Mouse (Mus musculus) gonadal fat pad, adult 2 months (tissue): ENCODE data around the gene Nop9. TPM values are rescaled to one million over a fixed set of nuclear protein-coding genes. Genes with fewer than 3 reads are reported as not detected.

Experiments used
- DNase-seq: peaks from one replicate; pipeline ENCODE4 v3.0.0-alpha.2; 2012; ENCODE audit warnings: low read depth
- polyA plus RNA-seq: library from polyadenylated mRNA; depleted of rRNA; stranded (reverse); fragments of >200 nt; gene quantifications from 2 replicates; pipeline ENCODE4 v1.2.3, GENCODE M21; 2012

The Nop9 gene
- polyA plus RNA-seq, 1 experiment, result 18.1 TPM

DNA sequence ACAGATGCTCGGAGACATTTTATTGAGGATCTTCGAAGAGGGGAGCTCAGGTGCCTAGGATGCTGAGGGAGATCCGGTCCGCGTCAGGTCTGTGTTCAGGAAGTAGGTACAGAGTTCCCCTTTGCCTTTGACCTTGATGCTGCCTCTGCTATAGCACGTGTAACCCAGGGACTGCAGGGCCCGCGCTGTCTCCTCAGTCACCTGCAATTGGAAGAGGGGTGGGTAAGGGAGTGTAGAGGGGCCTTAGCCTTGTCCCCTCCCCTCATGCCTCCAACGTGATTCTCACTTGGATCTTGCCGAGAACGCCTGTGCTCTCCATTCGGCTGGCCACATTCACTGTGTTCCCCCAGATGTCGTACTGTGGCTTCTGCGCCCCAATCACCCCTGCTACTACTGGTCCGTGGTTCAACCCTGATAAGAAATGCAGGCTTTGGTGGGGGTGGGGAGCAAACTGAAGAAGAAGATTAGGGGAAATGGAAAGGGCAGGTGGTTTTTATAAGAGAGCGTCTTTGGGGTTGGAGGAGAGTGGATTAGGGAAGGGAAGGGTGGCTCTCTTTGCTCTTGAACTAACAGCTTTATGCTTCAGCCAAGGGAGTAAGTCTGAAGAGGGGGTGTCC is 23.7 kb downstream of the Nop9 start:
- no peak for DNase-seq

DNA sequence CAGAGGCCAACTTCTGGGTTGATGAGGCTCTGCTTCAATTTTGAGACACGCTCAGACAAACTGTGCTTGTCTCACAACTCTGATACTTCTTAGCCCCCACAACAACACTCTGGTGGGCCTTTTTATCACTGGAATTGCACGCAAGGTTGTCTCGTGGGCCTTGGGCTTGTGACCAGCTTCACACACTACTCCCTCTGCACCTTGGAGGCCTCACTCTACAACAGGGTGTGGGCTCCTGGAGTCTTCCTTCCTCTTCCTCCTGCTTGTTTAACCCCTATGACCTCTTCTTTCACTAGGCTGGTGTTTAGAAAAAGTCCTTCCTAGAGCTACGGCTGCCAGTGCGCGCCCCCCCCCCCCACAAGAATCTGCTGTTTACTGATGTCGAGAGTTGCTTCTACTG is 31.2 kb downstream of the Nop9 start:
- no peak for DNase-seq

DNA sequence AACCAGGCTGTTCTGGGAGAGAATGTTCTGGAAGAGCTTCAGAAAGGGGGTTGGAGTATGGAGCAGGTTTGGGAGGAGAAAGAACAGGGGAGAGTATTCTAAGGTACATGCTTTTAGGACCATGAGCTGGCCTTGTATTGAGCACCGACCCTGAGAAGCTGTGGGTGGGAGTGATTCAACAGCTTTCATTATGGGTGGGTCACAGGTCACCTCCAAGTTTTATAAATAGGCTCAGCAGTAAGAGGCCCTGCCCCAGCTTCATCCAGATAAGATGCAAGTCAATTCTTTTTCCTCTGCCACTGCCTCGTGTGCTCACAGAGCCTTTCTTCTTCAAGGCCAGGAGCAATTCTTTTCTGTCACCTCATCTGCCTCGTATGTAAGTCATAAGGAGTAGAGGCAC is 31.7 kb downstream of the Nop9 start:
- no peak for DNase-seq

DNA sequence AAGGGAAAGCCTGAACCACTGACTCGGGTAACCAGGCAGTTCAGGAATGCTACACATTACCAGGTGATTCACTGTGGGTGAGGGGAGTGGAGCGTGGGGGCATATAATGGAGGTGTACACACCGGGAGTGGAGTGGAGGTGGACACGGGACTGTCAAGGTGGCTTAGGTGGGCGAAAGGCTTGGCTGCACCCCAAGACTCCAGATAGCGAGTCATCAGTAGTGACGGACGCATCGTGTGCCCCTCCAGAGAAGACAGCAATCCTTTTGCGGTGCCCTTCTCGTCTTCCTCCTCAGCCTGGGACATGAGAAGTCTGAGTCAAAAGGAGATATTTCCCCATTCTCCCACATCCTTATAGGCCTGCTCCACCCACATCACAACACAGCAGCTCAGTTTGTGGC is 32.3 kb downstream of the Nop9 start:
- no peak for DNase-seq

DNA sequence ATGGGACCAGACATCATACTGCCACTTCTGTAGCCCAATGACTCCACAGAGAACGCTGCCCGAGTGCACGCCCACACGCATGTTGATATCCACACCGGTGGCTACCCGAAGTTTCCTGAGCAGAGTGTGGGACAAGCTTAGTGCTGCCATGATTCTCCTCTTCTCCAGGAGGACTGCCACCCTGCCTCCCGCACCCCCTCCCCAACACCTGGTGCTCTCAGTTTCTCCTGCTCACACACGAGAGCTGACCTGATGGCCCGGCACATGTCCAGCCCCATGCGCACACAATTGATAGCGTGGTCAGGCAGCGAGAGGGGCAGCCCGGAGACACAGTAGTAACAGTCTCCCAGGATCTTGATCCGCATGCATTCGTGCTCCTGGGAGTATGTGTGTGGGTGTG is 33.2 kb downstream of the Nop9 start:
- no peak for DNase-seq

DNA sequence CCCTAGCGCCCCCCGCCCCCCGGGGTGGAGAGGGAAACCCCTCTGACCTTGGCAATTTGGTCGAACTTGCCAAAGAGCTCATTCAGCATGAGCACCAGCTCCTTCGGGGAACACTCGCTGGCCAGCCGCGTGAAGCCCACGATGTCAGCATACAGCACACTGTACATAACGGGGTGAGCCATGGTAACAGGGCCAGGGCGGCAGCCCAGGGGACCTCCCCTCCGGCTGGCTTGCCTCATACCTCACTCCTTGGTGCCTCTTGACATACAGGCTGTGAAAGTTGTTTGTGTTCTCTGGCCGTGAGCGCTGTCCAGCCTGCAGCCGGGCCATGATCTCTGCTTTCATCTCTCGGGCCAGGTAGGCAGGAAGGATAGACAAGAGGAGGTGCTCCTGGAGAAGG is 34.2 kb downstream of the Nop9 start:
- DNase-seq, result no peak

DNA sequence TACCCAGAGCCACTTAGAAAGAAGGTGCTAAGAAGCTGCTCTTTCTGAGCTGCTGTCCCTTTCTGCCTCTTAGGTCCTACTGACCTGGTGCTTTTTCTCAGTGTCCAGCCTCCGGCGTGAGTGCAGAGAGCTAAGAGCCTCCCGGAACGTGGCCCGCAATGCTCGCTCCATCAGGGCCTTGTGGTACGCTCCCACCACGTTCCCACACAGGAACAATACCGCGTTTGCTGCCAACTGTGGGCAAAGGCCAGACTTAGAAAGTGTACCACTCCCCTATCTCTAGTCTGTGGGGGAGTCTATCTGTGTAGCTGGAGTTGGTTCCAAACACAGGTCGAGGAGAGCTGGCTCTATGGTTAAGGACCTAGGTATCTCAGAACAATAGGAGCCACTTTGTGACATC is 35.2 kb downstream of the Nop9 start:
- DNase-seq, result no peak

DNA sequence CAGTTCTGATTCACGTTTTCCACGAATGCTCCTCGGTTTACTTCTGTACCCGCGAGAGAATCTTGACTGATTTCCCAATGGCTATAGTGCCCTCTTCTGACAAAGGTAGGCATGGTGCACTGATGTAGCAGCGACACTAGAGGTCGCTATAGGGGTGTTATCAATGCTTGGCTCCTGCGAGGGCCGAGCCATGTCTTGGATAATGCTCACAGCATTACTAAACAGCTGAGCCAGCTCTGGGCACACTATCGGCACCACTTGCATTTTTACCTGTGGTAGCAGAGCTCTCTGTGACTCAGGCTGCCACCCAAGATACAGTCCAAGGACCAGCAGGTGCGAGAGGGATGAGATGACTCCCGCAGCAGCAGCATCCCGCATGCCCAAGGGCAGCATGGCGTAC is 35.8 kb downstream of the Nop9 start:
- no peak for DNase-seq

DNA sequence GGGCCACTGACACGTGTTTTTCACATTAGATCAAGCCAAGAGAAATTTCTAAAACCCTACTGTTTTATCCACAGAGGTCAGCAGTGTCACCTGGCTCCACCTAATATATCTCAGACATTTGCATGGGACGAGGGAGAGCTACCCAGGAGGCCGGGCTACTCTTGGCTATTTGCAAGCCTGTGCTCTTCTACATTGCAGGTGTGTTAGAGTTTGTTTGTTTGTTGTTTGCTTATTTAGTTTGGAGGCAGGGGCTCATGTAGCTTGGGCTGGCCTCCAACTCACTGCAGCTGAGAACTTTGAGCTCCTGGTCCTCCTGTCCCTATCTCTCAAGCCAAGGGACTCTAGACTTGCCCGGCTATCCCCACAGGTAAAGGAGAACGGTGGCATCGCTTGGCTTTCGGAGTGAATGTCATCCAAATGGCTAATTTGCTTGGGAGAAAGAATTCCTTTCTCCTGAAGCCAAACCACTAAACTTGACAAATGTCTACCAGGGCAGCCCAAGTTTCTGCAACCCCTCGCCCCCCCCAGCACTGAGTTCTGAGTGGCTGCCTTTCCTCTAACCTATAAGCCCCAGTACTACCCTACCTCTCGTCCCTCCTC is 37.0 kb downstream of the Nop9 start:
- no peak for DNase-seq

DNA sequence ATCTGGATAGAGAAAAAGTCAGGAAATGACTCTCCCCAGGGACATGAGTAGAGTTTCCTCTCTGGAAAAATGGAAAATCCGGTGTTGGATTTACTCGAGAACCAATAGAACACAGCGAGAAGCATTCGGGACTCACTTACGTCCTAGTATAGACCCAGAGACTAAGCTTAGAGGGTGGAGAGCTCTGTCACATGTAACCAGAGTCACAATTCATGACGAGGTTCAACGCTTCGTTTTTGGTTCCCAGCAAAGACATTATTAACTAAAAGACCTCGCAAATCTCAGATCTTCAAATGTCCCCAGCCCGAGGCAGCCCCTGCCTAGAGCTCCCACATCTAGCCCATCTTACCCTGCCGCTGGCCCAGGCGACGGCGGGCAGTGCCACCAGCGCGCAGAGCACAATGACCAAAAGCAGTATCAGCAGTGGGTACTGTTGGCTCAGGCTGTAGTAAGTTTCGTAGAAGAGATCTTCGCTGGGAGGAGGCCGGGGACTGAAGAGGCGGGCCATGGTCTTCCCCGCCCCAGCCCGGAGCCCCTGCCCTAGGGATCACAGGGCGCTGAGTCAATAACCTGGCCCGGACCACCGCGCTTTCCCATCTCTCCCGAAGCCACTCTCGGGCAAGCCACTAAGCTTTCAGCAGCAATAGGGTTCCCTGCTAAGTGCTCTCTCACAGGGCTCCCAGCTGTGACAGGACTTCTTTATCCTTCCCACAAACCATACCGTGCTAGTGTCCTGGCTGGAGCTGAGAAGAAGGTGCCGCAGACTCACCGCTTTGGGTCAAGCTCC is 37.9 kb downstream of the Nop9 start:
- DNase-seq, result no peak

DNA sequence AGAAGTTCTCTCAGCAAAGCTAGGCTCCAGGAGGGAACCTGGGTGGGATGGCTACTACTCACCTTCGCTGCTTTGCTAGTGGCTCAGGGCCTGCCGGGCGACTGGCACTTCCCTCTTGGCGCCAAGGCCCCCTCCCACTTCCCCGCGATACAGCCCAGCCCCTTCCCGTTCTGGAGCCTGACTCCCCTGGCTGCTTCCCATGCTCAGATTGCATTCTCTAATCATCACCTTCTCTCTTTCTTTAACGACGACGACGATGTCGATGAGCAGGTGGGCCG is 38.4 kb downstream of the Nop9 start, which contains the start of gene Adcy4:
TSS of gene Adcy4 (minus strand) at position 138 of the 278 bp plus-strand sequence.
- DNase-seq, result no peak

DNA sequence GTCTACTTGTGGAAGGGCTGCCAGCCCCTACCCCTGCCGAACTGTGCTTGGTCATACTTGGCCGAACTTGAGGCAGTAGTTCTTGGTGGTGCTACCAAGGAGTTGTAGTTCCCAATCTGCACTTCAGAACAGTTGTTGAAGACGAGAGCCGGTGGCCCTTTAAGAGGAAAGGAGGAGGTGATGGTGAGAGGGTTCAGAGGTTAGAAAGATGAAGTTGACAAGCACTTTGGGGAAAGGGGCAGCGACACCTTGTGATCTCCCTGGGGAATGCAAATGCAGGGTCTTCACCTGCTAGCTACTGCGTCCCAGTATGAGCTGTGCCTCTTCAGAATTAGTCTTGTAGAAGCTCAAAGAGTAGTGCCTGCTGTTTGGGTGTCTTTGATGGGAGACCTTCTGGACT is 39.7 kb downstream of the Nop9 start:
- DNase-seq, result no peak

DNA sequence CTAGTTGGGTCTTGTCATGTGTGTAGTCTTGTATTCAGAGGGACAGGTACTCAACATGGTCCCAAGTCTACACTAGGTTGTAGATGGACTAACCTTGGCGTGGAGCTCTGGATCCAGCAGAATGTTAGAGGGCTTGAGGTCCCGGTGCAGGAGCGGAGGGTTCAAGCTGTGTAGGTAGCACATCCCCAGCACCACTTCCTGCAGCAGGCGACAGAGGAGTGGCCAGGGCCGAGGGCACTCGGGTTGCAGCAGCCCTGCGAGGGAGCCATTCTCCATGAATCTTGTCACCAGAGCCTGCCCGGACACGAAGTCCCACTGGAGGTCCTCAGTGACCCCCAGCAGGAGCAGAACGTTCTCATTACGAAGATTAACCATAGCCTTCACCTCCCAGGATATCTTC is 42.2 kb downstream of the Nop9 start:
- DNase-seq, result no peak

DNA sequence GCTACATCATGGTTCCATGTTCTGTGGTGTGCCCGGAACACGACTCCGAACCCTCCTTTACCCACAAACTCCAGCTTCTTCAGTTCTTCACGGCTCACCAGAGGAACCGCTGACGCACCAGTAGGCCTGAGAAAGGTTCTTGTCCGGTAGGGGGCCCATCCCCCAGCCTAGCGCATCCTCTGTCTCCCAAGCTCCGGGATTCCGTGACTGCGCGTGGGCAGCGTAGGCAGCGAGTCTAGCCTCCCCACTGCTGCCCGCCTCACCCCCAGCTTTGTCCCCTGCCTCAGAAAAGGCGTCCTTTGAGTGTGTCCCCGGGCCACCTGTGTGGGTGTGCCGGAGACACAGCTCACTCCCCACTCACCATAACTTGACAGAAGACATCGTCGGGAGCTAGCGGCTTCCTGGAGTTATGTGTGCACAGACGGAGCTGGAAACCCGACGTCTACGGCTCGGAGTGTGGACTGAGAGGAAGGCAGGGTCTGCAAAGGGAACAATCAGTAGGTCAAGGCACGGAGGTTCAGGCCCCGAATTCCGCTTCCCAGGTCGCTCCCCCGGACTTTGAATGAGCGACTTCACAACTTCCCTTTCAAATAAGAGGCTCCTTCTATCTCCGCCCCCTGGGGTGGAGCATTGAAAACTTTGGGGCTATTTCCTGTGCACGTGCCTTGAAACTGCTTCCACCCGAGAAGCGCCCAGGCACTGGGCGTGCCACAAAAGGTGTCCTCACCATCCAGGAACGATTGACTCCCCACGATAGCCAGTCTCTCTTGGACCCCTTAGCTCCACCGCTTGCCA is 43.0 kb downstream of the Nop9 start, which contains the start of gene Ripk3:
TSS of gene Ripk3 (minus strand) at position 610 of the 795 bp plus-strand sequence.
- no peak for DNase-seq

DNA sequence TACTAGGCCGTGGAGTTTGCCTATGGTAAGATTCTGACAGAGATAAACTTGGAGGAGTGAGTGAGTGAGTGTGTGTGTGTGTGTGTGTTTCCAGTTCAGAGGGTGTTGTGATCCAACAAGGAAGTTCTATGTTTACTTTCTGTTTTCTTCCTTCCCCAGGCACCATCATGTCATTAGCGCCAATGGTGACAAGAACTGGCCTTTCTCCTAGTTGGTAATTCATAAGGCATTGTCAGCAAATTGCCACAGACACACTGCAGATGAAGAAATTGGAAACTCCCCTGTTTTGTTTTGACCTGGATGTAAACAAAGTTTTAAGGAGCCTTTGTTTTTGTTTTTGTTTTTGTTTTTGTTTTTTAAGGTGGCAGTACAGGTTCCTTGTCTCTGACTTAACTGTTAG is 48.0 kb downstream of the Nop9 start:
- DNase-seq, result no peak

DNA sequence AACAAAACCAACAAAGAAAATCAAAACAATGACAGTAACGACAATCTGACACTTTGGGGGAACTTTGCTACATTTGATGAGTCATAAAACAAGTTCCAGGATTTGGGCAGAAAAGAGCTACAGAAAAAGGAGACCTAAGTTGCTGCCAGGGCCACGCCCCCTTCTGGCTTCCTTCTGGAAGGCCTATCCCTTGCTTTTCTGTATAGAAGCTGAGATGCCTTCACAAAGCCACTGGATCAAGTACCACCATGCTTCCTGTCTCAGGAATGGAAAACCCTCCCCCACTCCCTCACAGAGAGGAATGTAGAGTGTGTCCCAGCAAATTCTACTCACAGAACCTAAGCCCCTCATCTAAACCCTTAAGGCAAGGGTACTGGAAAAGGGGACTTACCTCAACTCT is 48.5 kb downstream of the Nop9 start:
- no peak for DNase-seq

DNA sequence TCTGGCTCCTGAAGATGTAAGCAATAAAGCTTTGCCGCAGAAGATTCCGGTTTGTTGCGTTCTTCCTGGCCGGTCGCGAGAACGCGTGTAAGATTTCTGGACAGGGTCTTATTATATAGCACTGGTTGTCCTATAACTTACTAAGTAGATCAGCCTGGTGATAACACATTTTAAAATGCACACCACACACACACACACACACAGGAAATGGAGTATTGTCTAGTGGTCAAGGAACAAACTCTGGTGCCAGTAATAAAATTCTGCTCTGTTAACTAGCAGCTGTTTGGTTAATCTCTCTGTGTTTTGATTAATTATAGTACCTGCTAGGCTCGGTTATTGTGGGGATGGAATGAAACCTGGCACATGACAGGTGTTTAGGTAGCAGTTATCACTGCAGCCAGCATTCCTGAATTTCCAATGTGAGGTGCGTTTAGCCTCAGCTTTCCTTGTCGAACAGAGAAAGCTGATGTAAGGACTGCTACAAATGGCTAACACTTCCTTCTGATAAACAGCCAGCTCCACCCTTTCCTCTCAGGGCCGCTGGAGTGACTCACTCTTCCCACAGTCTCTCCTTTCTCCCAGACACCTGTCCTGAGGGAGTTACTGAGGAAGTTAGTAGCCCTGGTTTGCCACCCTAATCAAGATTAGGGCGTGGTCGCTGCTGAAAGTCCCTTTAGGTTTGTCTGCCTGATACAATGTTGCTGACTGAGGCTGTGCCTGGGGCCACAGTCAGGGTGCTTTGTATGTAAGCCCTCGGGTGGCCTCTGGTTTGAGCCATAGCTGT is 50.1 kb downstream of the Nop9 start:
- no peak for DNase-seq
